Mouse (Mus musculus): ENCODE data around the gene Phldb2. TPM values are rescaled to one million over a fixed set of nuclear protein-coding genes. Genes with fewer than 3 reads are reported as not detected.
A peak's percentile ranks its signal among the peaks of the same experiment; 100 is the strongest.

Phldb2 gene
- polyA plus RNA-seq, 1 experiment, result 4.7 TPM

GRCm38 (mm10) chr16:45762859-45763505 lies 190.4 kb downstream of the Phldb2 start:
- TF ChIP-seq POLR2A (IDR thresholded peaks at IDR 0.05; ENCODE audit: borderline replicate concordance, insufficient read depth, low read length), result no peak
- no peak for TF ChIP-seq CTCF (IDR thresholded peaks at IDR 0.05; ENCODE audit: borderline replicate concordance, insufficient read depth, low read depth, low read length)
- no peak overlapping the region for H3K4me3 ChIP-seq (replicated peaks; ENCODE audit: insufficient read depth, low read depth, low read length)
- peaks cover 8% of the 10 kb centered on the region; the same call in 1 of the 2 replicates for H3K4me1 ChIP-seq (ENCODE audit: control insufficient read depth, insufficient read depth, low read length)
- DNase-seq, result no peak
- no peaks in the 10 kb centered on the region for H3K27me3 ChIP-seq (ENCODE audit: control insufficient read depth, insufficient read depth, low read length)
- no peak overlapping the region for H3K27ac ChIP-seq (ENCODE audit: insufficient read depth, low read length)
- WGBS, result 92% methylated on average over 13 of the region's 13 CpGs

DNA sequence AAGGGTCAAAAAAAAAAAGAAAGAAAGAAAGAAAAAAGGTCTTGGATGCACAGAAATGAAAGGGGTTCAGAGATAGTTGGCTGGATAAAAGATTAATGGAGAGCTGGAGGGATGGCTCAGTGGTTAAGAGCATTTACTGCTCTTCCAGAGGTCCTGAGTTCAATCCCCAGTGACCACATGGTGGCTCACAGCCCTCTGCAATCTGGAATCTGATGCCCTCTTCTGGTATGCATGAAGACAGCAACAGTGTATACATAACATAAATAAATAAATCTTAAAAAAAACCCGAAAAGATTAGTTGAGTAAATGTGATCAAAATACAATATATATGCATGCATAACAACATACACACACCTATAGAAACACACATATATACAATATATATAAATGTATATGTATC lies 192.0 kb downstream of the Phldb2 start:
- no peak for TF ChIP-seq CTCF (IDR thresholded peaks at IDR 0.05; ENCODE audit: borderline replicate concordance, insufficient read depth, low read depth, low read length)
- no peak for TF ChIP-seq POLR2A (IDR thresholded peaks at IDR 0.05; ENCODE audit: borderline replicate concordance, insufficient read depth, low read length)
- H3K27ac ChIP-seq (ENCODE audit: insufficient read depth, low read length), result no peak overlapping the region
- H3K4me1 ChIP-seq (ENCODE audit: control insufficient read depth, insufficient read depth, low read length), result no peaks in the 10 kb centered on the region
- H3K4me3 ChIP-seq (replicated peaks; ENCODE audit: insufficient read depth, low read depth, low read length), result no peak overlapping the region
- no peaks in the 10 kb centered on the region for H3K27me3 ChIP-seq (ENCODE audit: control insufficient read depth, insufficient read depth, low read length)
- 85% methylated on average over 1 of the region's 1 CpGs for WGBS
- DNase-seq, result no peak

GRCm38 (mm10) chr16:45758726-45759269 lies 194.6 kb downstream of the Phldb2 start:
- Histone ChIP-seq H3K4me3 (replicated peaks; ENCODE audit: insufficient read depth, low read depth, low read length) (no peak overlapping the region), H3K27ac (ENCODE audit: insufficient read depth, low read length) (no peak overlapping the region), H3K4me1 (ENCODE audit: control insufficient read depth, insufficient read depth, low read length) (no peaks in the 10 kb centered on the region), H3K27me3 (ENCODE audit: control insufficient read depth, insufficient read depth, low read length) (no peaks in the 10 kb centered on the region)
- TF ChIP-seq CTCF (IDR thresholded peaks at IDR 0.05; ENCODE audit: borderline replicate concordance, insufficient read depth, low read depth, low read length), result no peak
- no peak for TF ChIP-seq POLR2A (IDR thresholded peaks at IDR 0.05; ENCODE audit: borderline replicate concordance, insufficient read depth, low read length)
- DNase-seq, result no peak
- 80% methylated on average over 9 of the region's 9 CpGs for WGBS

DNA sequence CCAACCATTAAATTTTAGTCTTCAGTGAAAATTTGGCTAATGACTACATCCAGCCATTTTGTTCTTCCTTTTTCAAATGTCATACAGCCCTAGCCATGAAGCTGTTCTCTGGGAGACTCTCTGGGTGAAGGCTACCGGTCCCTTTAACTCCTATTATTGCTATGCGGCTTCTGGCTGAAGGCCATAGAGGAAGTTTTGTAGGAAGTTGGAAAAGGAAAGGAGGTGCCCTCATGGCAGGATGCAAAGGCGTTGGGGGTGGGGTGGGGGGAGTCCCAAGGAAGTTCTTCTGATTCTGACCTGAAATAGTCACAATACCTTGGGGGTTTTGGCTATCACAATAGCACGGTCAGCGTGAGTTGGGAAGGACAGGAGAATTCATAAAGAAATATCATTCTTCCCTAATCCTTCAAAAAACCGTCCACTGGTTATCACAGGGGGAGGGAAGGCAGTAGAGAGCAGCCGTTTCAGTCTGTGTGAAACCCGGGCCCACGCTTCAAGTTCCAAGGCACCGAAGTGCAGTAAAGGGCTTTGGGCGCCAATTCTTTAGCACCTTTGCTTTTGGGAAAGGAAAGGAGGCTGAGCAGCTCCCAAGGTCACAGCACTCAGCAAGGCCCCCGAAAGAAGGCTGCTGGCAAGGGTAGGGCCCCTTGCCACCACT lies 195.8 kb downstream of the Phldb2 start:
- Histone ChIP-seq H3K27ac (ENCODE audit: insufficient read depth, low read length) (no peak overlapping the region), H3K27me3 (ENCODE audit: control insufficient read depth, insufficient read depth, low read length) (no peaks in the 10 kb centered on the region), H3K4me3 (replicated peaks; ENCODE audit: insufficient read depth, low read depth, low read length) (no peak overlapping the region), H3K4me1 (ENCODE audit: control insufficient read depth, insufficient read depth, low read length) (no peaks in the 10 kb centered on the region)
- DNase-seq, result no peak
- TF ChIP-seq CTCF (IDR thresholded peaks at IDR 0.05; ENCODE audit: borderline replicate concordance, insufficient read depth, low read depth, low read length) (no peak), POLR2A (IDR thresholded peaks at IDR 0.05; ENCODE audit: borderline replicate concordance, insufficient read depth, low read length) (no peak)
- 86% methylated on average over 12 of the region's 12 CpGs for WGBS

DNA sequence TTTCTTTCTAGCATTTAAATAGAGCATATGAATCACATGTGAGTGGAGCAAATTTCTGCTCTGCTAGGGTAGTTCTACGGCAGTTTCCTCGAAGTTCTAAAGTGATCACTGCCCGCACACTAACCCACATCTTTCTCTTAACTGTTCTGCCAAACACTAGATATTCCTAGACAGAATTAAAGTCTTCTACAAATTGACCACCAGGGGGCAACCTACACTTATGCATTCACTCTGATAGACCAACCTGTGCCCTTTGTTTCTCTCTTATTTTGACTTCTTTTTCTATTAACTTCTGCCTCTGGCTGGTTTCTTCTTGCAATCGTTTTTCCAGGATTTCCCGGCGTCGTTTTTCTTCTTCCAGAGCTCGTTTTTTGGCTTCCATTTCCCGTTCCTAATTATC lies 196.5 kb downstream of the Phldb2 start:
- H3K4me3 ChIP-seq (replicated peaks; ENCODE audit: insufficient read depth, low read depth, low read length), result no peak overlapping the region
- peak in 1 of 2 experiments; percentile 67 for DNase-seq
- TF ChIP-seq POLR2A (IDR thresholded peaks at IDR 0.05; ENCODE audit: borderline replicate concordance, insufficient read depth, low read length) (no peak), CTCF (IDR thresholded peaks at IDR 0.05; ENCODE audit: borderline replicate concordance, insufficient read depth, low read depth, low read length) (peak; percentile 35; the same call in 1 of the 2 replicates)
- no peak overlapping the region for H3K27ac ChIP-seq (ENCODE audit: insufficient read depth, low read length)
- 24% methylated on average over 9 of the region's 9 CpGs for WGBS
- H3K27me3 ChIP-seq (ENCODE audit: control insufficient read depth, insufficient read depth, low read length), result no peaks in the 10 kb centered on the region
- no peaks in the 10 kb centered on the region for H3K4me1 ChIP-seq (ENCODE audit: control insufficient read depth, insufficient read depth, low read length)

- DNase-seq, result peak in 1 of 2 experiments; percentile 18
- Histone ChIP-seq H3K27me3 (ENCODE audit: control insufficient read depth, insufficient read depth, low read length) (no peaks in the 10 kb centered on the region), H3K27ac (ENCODE audit: insufficient read depth, low read length) (no peak overlapping the region), H3K4me1 (ENCODE audit: control insufficient read depth, insufficient read depth, low read length) (no peaks in the 10 kb centered on the region; the same call in 1 of the 2 replicates), H3K4me3 (replicated peaks; ENCODE audit: insufficient read depth, low read depth, low read length) (peak overlapping the region; percentile 10)
- TF ChIP-seq CTCF (IDR thresholded peaks at IDR 0.05; ENCODE audit: borderline replicate concordance, insufficient read depth, low read depth, low read length) (no peak), POLR2A (IDR thresholded peaks at IDR 0.05; ENCODE audit: borderline replicate concordance, insufficient read depth, low read length) (no peak)
- 78% methylated on average over 4 of the region's 4 CpGs for WGBS
These were observed 209.7 kb downstream of the Phldb2 start for GRCm38 (mm10) chr16:45743591-45744144.

DNA sequence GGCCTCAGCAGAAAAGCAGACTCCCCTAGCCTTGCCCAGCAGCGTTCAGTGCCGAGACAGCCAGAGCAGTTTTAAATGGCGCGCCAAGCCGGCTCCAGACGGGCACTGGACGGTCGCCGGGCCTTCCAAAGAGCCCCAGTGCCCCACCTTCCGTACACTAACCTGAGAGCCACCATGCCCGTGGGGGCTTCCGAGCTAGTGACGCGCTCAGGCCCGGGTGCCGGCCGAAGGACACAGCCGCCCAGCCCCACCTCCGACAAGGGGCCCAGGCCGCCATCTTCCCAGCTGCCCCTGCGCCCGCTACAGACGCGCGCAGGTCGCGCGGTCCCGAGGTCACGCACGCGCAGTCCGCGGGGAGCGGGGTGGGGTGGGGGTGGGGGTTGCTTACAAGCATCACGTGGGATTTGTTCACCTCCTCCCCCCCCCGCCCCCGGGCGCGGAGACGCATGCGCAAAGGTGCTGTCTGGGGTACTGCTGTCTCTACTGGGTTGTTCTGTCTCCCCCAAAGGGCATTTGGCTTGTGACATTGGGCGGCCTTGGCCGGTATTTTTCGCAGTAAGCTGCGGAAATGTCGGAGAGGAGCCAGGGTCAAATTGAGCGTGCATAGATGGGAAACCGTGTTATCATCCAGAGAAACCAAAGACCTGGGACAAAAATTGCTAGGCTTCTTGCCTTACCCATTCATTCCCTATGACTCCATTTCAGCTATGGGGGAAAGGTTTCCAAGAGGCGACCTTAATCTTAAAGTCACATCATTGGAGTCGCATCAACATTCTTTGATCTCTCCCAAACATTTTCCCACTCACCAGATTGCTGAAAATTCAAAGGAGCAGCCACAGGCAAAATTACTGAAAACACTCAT lies 210.6 kb downstream of the Phldb2 start, which contains the start of gene Abhd10:
Abhd10 (minus strand) TSS at position 341 of the 862 bp plus-strand sequence.
- H3K4me1 ChIP-seq (ENCODE audit: control insufficient read depth, insufficient read depth, low read length), result no peaks in the 10 kb centered on the region; the same call in 1 of the 2 replicates
- under 1% methylated on average over 51 of the region's 51 CpGs for WGBS
- H3K27me3 ChIP-seq (ENCODE audit: control insufficient read depth, insufficient read depth, low read length), result no peaks in the 10 kb centered on the region
- peak; percentile 97 to 98 for DNase-seq
- peak; percentile 88 for TF ChIP-seq POLR2A (IDR thresholded peaks at IDR 0.05; ENCODE audit: borderline replicate concordance, insufficient read depth, low read length)
- no peak for TF ChIP-seq CTCF (IDR thresholded peaks at IDR 0.05; ENCODE audit: borderline replicate concordance, insufficient read depth, low read depth, low read length)
- peak within 1 kb of the TSS; percentile 83 for H3K27ac ChIP-seq (ENCODE audit: insufficient read depth, low read length)
- H3K4me3 ChIP-seq (replicated peaks; ENCODE audit: insufficient read depth, low read depth, low read length), result peak within 1 kb of the TSS; percentile 91

Measured in cerebellum, adult 2 months (tissue).